Mouse (Mus musculus) T-helper 17 cell (primary cell): ENCODE results near the gene Gemin5.

ENCODE experiments used
- in situ Hi-C, 2 experiments: fragments of 300-600 bp; cut with MboI, MseI; formaldehyde crosslinking; loops; 1 replicate in 1 of 2; 2 replicates in 1 of 2; pipeline ENCODE4 v1.15.1; 2025; ENCODE audit warnings: high pct_unique_total_duplicates in 2 of 2

Gemin5 gene

DNA sequence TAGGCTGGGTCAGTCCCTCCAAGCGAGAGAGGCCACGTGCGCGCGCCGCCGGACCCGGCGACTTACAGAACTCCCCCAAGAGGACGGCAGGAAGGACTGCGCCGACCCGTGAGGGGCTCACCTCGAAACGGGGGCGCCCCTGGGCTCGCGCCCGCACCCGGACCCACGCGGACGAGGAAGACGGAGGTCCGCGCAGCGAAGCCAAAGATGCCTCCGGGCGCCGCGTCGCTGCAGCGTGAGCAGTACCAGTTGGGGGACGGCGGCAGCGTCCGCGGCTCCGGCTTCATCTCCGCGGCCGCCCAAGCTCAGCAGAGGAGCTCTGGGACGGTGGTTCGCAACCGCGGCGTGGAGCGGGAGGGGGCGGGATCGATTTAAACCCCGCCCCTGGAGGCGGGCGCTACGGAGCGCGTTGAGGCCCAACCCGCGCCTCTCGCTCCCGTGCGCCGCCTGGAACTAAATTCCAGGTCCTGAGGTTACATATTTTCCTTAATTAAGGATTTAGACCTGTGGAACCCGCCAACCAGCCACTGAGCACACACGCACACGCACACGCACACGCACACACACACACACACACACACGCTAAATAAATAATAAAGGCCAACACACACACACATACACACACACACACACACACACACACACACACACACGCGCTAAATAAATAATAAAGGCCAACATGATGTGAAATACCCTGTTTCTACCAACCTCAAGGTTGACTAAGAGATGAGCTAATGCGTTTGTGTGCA lies at the start of gene Gemin5:
Gemin5 (minus strand) TSS at position 373 of the 749 bp plus-strand sequence.
- in situ Hi-C loops, result no loop called here

DNA sequence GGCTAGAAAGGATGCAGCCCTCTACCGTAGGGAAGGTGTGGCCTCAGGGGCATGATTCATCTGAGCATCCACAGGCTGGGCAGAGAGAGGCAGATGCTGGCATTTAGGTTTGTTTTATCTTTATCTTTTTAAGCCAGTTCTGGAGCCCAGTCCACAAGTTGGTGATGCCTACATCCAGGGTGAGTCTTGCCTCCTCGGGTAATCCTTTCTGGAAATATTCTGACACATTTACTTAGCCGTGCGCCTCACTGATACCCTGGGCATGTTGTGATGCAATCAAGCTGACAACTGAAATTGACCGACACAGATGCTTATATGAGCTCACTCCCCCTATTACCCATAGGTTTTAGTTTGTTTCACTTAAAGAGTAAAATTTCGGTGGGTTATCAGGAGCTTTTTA lies 48.5 kb upstream of the Gemin5 start:
- in situ Hi-C loops, result loop anchor here (5.0 to 25.0 kb wide), 3 partner anchors 35 to 1995 kb away; partner anchors contain the start of gene Srebf1 (in 1 of the 2)

DNA sequence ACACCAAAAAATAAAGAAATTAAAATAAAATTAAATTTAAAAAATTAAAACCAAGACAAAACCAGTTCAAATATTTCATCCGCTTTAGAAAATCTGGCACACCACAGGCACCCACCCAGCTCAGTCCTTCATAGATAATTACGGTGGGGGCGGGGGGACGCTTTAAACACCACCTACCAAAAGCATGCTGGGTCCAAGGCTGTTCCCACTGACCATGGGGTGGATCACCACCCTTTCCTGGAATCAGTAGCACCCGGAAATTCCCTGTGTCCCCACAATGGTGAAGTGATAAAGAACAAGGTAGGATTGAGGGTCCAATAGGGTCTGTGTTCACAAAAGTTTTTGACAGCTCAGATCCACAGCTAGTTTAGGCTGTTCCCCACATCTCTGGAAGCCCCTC lies 47.5 kb upstream of the Gemin5 start:
- in situ Hi-C loops, result loop anchor here (5.0 to 25.0 kb wide), 3 partner anchors 34 to 1996 kb away; partner anchors contain the start of gene Srebf1 (in 1 of the 2)

DNA sequence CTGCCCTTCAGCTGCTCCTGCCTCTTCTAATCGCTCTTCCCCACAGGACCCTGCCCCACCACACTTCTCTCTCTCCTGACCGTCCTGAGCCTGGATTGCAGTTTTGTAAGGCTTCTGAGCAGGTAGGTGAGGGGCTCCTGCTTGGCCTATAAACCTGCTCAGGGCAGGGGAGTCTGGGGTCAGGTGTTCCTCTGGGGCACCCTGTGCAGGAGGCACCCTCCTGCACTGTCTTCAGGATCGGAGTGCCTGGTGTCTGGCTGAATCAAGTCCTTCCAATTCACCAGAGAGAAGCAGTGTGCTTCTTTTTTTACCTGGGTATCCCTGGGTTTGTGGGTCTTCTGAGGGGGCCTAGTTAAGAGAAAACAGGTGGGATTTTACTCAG lies 46.7 kb upstream of the Gemin5 start:
- in situ Hi-C loops, result loop anchor here (5.0 to 25.0 kb wide), 3 partner anchors 33 to 1997 kb away; partner anchors contain the start of gene Srebf1 (in 1 of the 2)

DNA sequence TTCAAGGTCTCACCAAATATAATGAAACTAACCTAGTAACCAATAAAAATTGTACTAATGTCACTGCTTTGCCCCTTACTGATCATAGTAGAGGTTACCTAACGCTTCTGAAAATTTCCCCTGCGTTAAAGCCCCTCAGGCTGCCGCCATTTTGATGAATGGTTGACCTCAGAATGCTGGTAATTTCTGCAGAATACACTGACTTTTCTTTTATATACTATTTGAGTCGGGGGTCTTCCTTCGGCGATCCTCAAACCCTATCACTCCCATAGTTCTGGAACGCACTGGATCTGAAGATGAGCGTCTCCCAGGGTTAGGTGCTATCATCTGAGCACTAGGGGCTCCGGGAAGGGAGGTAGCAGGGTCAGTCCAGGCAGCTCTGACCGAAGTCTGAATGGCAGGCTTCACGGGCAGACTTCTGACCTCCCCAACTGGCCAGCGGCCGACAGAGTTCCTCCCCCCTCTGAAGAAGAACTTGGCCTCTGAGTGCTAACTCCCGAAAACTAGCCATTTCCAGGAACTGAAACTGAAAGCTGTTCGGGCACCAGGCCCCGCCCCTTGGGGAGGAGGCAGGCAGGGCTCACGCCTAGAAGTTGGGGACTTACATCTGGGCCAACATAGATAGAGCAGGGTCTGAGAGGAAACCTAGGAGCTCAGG lies 46.2 kb upstream of the Gemin5 start:
- in situ Hi-C loops, result loop anchor here (5.0 to 25.0 kb wide), 3 partner anchors 32 to 1998 kb away; partner anchors contain the start of gene Srebf1 (in 1 of the 2)

DNA sequence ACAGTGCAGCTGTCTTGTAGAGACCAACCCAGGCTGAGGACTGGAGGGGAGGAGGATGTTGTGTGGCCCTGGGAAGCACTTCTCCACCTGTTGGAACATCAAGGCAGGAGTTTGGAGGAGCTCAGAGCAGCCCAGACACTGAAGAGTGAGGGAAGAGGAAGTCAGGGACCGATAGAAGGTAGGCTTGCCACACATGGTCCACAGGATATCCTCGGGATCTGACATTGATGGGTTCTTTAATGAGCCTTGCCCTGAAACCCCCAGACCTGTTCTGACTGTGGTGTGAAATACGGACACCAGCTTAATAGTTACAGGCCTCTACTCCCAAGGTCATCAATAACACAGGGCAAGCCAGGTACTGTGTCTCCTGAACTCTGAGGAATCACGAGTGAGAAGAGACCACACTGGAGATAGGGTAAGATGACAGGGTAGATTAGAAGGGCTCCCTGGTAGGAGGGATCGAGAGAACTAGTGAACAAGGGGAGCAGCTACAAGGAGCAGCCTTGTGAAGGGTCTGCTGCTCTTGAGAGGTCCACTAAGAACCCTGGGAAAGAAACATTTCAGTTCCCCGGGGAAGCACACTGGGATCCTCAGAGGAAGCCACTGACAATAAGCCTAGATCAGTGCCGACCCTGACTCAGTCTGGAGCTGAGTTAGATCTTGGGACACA lies 45.5 kb upstream of the Gemin5 start:
- in situ Hi-C loops, result loop anchor here (10.0 to 25.0 kb wide), 2 partner anchors 559 to 1998 kb away; partner anchors contain the start of gene Srebf1 (in 1 of the 2)

DNA sequence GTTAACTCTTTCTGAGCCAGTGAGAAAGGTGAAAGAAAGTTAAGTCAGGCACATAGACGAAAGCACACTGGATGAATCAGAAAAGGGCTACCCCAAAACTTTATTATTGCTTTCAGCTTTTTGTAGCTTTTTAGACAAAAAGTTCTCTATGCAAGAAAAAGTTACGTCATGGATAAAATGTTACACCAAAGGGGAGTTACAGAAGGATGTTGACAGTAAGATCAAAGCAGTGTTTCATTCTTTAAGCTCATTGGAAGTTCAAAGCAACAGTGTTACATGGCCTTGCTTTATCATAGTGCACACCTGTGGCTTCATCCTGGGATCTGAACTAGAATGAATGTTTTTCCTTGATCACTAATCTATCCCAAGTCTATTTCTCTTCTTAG lies 43.3 kb upstream of the Gemin5 start:
- in situ Hi-C loops, result loop anchor here (10.0 to 25.0 kb wide), 2 partner anchors 557 to 2001 kb away; partner anchors contain the start of gene Srebf1 (in 1 of the 2)

DNA sequence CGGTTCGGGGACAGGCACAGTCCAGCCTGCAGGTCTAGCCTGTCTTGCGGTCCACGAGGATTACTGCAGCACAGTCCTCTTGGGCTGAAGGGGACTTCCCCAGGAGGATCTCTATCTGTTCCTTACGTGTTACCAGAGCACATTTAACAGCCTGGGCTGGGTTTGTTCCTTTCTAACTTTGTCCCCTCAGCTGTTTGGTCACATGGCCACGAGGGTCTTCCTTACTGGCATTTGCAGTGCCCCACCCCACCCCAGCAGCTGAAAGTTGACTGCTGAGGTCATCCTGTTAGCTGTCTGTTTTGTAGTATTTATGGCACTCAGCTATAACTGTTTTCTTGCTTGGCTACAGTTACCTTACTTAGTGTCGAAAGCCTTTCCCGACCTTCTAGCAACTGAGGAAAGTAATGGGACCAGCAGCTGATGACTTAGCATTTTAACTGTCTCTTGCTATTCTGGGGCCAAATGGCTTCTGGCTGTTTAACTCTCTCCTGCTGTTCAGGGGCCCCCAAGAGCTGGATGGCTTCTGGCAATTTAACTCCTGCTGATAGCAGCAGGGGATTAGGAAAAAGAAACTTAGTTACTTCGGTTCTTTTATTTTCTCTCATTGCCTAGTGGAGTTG lies 42.8 kb upstream of the Gemin5 start:
- in situ Hi-C loops, result loop anchor here (10.0 to 25.0 kb wide), 2 partner anchors 556 to 2001 kb away; partner anchors contain the start of gene Srebf1 (in 1 of the 2)

DNA sequence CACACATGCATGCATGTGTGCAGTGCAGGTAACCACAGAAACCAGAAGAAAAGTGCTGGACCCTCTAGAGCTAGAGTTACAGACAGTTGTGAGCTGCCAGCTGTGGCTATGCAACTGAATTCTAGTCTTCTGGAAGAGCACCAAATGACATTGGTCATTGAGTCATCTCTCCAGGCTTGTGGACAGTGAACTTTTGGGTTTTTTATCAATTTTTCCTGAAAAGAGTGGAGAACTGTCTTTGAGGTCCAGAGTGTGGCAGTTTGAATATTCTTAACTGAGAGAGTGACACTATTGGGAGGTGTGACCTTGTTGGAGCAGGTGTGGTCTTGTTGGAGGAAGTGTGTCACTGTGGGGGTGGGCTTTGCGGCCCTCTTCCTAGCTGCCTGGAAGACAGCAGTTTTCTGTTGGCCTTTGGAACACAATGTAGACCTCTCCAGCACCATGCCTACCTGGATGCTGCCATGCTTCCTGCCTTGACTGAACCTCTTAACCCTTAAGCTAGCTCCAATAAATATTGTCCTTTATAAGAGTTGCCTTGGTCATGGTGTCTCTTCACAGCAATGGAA lies 42.1 kb upstream of the Gemin5 start:
- in situ Hi-C loops, result loop anchor here (10.0 to 25.0 kb wide), 2 partner anchors 556 to 2002 kb away; partner anchors contain the start of gene Srebf1 (in 1 of the 2)

DNA sequence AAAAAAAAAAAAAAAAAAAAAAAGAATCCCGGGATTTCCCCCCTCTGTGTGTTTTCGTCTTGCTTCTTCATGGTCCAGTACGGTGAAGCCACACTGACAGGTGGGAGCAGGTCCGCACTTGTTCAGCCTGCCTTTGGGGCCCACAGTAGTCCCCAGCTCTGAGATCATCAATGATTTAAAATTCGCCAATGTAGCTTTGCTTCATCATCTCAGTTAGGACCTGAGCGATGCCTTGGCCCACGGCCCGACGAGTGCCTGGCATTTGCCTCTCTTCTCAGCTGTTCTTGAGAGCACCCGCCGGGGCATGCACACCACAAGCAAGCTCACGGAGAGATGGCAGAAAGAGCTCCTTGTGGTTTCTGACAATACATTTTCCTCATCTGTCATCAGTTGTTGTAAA lies 32.7 kb upstream of the Gemin5 start:
- in situ Hi-C loops, result loop anchor here in 1 of 2 experiments (25.0 kb wide), 1 partner anchor 2011 kb away; the partner anchor contains the start of gene Srebf1

DNA sequence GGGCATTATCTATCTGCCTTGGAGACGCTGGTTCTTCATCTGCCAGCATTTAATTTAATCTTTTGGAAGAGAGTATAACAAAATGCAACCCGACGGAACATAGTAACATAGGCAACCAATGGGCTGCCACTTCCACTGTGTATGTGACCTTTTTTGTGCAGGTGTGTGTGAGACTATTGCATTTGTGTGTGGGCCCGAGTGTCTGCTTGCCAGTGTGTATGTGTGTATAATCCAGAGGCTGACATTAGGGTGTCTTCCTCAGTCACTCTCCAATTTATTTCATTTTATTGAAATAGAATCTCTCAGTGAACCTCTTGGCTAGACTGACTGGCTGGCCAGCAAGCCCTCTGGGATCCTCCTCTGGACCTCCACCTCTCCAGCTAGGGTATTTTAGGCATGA lies 31.9 kb upstream of the Gemin5 start:
- in situ Hi-C loops, result loop anchor here in 1 of 2 experiments (25.0 kb wide), 1 partner anchor 2012 kb away; the partner anchor contains the start of gene Srebf1

DNA sequence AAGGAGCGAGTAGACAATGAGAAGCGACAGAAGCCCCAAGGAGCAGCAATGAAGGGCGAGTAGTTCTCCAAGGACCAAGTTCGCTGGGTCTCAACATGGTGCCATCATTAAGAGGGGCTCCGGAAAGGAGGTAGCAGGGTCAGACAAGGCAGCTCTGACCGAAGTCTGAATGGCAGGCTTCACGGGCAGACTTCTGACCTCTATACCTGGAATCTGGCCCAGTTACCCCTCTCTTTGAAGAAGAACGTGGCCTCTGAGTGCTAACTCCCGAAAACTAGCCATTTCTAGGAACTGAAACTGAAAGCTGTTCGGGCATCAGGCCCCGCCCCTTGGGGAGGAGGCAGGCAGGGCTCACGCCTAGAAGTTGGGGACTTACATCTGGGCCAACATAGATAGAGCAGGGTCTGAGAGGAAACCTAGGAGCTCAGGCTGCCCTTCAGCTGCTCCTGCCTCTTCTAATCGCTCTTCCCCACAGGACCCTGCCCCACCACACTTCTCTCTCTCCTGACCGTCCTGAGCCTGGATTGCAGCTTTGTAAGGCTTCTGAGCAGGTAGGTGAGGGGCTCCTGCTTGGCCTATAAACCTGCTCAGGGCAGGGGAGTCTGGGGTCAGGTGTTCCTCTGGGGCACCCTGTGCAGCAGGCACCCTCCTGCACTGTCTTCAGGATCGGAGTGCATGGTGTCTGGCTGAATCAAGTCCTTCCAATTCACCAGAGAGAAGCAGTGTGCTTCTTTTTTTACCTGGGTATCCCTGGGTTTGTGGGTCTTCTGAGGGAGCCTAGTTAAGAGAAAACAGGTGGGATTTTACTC lies 31.1 kb upstream of the Gemin5 start, which contains the start of the genes Igtp and Irgm2:
Igtp (plus strand) TSS at position 328 of the 809 bp plus-strand sequence.
Irgm2 (plus strand) TSS at position 390 of the 809 bp plus-strand sequence.
- in situ Hi-C loops, result loop anchor here in 1 of 2 experiments (25.0 kb wide), 1 partner anchor 2013 kb away; the partner anchor contains the start of gene Srebf1

DNA sequence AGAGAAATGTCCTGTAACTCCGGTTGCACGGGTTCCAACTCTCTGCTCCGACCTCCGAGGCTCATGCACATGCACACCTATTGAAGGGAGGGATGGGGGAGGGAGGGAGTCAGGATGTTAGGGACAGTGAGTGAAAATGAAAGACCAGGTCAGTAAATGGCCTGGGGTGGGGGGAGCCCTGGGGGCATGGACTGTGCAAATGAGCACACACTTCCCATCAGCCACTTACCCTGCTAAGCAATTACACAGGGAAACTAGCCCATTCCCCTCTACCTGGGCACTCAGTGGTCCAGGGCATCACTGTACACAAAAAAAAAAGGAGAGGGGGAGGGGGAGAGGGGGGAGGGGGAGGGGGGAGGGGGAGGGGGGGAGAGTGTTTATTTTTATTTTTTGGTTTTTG lies 30.3 kb upstream of the Gemin5 start:
- in situ Hi-C loops, result no loop called here

DNA sequence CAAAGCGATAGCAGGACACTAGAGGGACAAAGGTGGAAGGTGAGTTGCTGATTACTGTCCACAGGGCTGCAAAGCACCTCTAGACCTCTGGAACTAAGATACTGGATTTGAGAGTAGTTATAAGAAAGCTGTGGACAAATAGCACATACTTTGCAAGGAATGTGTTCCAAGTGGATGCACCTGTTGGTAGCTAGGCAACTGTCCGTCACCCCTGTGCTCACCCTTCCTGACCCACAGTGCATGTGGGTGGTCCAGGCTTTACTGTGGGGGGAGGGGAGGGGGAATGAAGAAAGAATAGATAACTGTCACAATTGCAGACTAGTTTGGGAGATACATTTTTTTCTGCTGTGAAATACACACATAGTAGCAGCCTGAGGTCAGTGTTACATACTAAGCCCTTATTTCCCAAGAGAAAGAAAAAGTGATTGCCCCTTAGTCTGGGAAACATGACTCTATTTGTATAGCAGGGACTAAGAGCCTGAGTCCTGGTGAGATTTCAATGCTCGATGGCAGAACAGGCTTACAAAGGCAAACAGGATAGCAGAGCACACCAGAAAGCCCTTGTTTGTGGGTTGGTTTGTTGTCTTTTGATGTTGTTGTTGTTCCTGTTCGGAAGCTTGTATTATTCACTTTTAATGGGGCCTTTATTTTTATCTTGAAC lies 25.7 kb upstream of the Gemin5 start:
- in situ Hi-C loops, result no loop called here

DNA sequence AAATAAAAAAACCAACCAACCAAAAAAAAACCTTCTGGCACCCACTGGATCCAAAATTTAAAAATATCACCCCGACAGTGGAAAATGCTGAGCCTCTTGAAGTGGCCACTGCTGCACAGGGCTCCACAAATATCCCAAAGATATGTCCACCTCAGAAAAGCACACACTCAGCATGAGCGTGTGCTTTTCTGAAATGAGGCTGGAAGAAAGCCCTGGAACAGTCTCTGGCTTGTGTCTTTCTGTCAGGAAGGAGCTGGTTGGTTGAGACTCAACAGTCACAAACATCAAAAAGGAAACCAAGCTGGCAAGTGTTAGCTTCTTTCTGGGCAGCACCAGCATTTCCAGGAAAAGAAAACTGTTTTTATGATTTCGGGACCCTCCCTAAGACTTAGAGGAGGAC lies 25.0 kb upstream of the Gemin5 start:
- in situ Hi-C loops, result no loop called here

DNA sequence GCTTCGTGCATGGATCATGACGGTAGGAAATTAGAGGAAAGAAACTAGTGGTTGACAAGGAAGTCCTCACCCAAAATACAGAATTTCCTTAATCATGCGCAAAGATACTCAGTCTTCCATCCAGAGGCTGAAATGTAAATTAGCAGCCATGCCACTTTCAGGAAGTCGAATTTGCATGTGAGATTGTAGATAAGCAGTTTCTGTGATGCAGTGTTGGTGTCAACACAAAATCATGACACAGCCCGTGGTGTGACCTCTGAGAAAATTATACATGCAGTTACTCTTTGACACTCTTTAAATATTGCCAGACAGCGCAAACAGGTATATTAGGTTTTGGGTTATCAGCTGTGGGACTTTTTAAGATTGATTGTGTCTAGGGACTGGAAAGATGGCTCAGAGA lies 21.3 kb upstream of the Gemin5 start:
- in situ Hi-C loops, result loop anchor here in 1 of 2 experiments (5.0 kb wide), 1 partner anchor 43 kb away; no protein-coding TSS in a partner anchor

DNA sequence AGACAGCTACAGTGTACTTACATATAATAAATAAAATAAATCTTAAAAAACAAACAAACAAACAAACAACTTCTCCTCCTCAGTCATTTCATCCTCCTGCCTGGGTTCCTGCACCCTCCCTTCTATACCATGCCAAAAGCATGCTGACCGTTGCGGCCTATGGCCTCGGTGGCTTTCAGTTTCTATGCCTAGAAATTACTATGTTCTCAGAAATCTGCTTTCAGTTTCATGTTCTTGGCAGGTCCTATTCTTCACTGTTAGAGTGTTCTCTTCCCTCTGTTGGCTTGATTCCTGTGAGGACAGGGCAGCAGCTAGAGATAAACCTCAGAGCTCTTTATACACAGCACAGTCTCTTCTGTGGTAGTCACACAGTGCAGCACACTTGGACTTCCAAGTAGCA lies 15.2 kb upstream of the Gemin5 start:
- in situ Hi-C loops, result loop anchor here (5.0 kb wide), 2 partner anchors 34 to 119 kb away; no protein-coding TSS in a partner anchor

DNA sequence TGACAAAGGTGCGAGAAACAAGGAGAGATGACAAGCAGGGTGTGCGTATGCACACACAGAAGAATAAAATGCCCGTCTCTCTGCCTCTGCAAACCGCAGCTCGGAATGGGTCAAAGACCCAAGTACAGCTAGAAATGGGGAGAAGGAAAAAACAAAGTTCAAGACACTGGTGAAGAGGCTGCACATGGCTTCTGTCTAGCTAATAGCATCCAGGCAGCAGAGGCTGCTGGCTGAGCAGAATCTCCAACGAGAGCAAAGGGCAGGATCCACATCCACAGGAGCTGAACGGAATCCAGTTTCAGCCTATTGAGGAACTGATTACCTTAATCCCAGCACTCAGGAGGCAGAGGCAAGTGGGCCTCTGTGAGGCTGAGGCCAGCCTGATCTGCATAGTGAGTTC lies 12.4 kb upstream of the Gemin5 start:
- in situ Hi-C loops, result loop anchor here (5.0 kb wide), 2 partner anchors 37 to 122 kb away; no protein-coding TSS in a partner anchor

DNA sequence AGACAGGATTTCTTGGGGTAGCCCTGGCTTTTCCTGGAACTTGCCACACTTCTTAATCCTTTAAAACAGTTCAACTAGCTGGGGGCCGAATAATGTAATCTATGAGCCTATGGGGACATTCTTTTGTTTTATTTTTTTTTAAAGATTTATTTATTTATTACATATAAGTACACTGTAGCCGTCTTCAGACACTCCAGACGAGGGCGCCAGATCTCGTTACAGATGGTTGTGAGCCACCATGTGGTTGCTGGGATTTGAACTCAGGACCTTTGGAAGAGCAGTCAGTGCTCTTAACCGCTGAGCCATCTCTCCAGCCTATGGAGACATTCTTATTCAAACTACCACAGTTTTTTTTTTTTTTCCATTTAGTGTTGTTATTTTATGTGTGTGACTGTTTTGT lies 11.6 kb upstream of the Gemin5 start:
- in situ Hi-C loops, result loop anchor here (5.0 to 10.0 kb wide), 3 partner anchors 37 to 465 kb away; partner anchors contain the start of gene Trim58 (in 1 of the 2)
